Mouse (Mus musculus) brain, adult 10 weeks (tissue): ENCODE data around the gene Gja4. TPM values are rescaled to one million over a fixed set of nuclear protein-coding genes. Genes with fewer than 3 reads are reported as not detected.

ENCODE experiments used
- polyA plus RNA-seq: library from polyadenylated mRNA; stranded (reverse); fragments of 350-450 nt; fragmentation: Illumina TruSeq; extraction: RNeasy Lipid Tissue Mini Kit (QIAGEN cat#74804); gene quantifications from one replicate; pipeline ENCODE4 v1.2.3, GENCODE M21; 2015; ENCODE audit warnings: low read depth, low replicate concordance

Gene Gja4
- polyA plus RNA-seq, result 4.6 TPM

GRCm38 (mm10) chr4:127313861-127314260, at the start of gene Gja4:
Gene Gja4 (minus strand): TSS chr4:127314039.

DNA sequence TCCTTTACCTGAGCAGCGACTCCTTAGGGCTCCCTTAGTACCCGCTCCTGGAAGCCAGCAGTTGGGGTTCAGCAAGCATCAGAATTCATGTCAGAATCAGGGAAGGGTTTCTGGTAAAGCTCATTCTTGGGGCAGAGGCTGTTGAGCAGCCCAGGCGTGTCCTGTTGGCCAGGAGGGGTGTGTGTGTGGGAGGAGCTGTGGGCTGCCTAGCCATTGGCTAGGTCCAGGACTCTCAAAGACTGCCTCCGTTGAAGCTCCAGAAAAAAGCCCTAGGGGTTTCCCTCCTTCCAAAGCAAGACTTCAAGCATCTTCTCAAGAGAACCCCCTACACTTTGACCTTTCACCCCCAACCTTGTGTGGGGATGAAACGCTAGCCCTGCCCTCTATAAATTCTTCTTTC, 44.2 kb upstream of the Gja4 start, which contains the start of gene Gjb5:
Gene Gjb5, minus strand, starts transcription at position 164 of the 400 bp plus-strand sequence.

GRCm38 (mm10) chr4:127353951-127354438, 40.2 kb upstream of the Gja4 start, which contains the start of gene Gjb4:
Gene Gjb4 (minus strand): TSS chr4:127354081.

GRCm38 (mm10) chr4:127330181-127331100, 16.6 kb upstream of the Gja4 start, which contains the start of gene Gjb3:
Gene Gjb3 (minus strand): TSS chr4:127330844.

Other genes with a start within 250 kb of the Gja4 start
- 25.0 TPM for gene Zmym6, start 236.7 kb downstream of the Gja4 start, polyA plus RNA-seq
- 6.1 TPM for gene Tmem35b, start 190.3 kb downstream of the Gja4 start, polyA plus RNA-seq
- gene Dlgap3, start 144.8 kb downstream of the Gja4 start, polyA plus RNA-seq, result 160 TPM
- gene Smim12, start 70.3 kb downstream of the Gja4 start, polyA plus RNA-seq, result 93.6 TPM
- gene Gjb3, start 16.8 kb upstream of the Gja4 start, polyA plus RNA-seq, result not detected
- gene Gjb4, start 40.0 kb upstream of the Gja4 start, polyA plus RNA-seq, result not detected
- not detected for gene Gjb5, start 44.1 kb upstream of the Gja4 start, polyA plus RNA-seq